Comparison of ENCODE assay signal across 7 mouse cellular contexts in the genomic region with DNA sequence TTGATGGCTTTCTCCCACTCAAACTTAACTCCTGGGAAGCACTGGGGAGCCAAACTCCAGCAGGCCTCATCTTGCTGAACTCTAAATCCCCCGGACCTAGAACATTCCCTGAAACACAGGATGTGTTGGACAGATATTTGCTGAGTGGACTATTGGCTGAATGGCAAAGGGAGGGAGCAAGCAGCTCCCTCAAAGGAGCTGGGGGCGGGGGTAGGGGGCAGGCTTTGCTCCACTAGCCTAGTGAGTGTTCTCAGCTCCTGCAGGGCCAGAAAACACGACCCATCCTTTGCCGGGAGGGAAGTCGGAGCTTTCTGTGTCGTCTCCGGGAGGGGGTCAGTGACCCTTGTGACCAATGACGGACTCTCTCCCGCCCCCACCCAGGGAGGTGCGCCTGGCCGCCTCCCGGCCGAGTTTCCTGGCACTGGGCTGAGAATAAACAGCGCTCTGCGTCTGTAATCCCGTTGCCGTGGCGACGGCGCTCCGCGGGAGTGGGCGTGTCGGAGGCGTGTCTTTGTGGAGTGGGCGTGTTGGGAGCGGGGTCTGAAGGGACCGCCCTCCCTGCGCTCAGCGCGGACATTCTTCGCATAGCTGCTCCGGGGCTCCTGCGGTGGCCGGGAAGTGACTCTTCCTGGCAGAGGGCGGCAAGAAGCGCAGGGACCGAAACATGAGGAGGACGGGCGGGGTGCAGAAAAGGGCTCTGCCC. TPM values are rescaled to one million over a fixed set of nuclear protein-coding genes. Genes with fewer than 3 reads are reported as not detected.
A peak's percentile ranks its signal among the peaks of the same experiment; 100 is the strongest.
DNase-seq lines count a peak whose midpoint lies in the region; ATAC-seq lines count a peak whose summit lies in the region.

No protein-coding gene starts in this region.

- peaks cover 87% of the 10 kb centered on the region for H3K4me1 ChIP-seq in embryonic facial prominence, embryonic 10.5 days
- H3K4me1 ChIP-seq in limb, embryonic 11.5 days (ENCODE audit: control insufficient read depth, insufficient read depth, low read length): peaks cover 58% of the 10 kb centered on the region
- peaks cover 55% of the 10 kb centered on the region for H3K4me1 ChIP-seq in midbrain, embryonic 14.5 days (ENCODE audit: control insufficient read depth, insufficient read depth, low read length)

- WGBS in embryonic facial prominence, embryonic 10.5 days: under 1% methylated on average over 40 of the region's 40 CpGs
- WGBS in limb, embryonic 11.5 days: under 1% methylated on average over 40 of the region's 40 CpGs
- under 1% methylated on average over 40 of the region's 40 CpGs for WGBS in midbrain, embryonic 14.5 days

- H3K4me3 ChIP-seq in embryonic facial prominence, embryonic 10.5 days: peak overlapping the region; percentile 76
- peak overlapping the region; percentile 25 for H3K4me3 ChIP-seq in limb, embryonic 11.5 days (ENCODE audit: low read depth, low read length)
- peak overlapping the region; percentile 34 for H3K4me3 ChIP-seq in midbrain, embryonic 14.5 days (replicated peaks; ENCODE audit: low read depth, low read length)

- peaks cover 59% of the 10 kb centered on the region for H3K27me3 ChIP-seq in embryonic facial prominence, embryonic 10.5 days (replicated peaks; ENCODE audit: low read depth, poor library complexity, severe bottlenecking)
- peaks cover 10% of the 10 kb centered on the region for H3K27me3 ChIP-seq in limb, embryonic 11.5 days (ENCODE audit: control insufficient read depth, insufficient read depth, low read length)
- H3K27me3 ChIP-seq in midbrain, embryonic 14.5 days (ENCODE audit: control insufficient read depth, insufficient read depth, low read length): peaks cover 19% of the 10 kb centered on the region

- no peaks in the 10 kb centered on the region for H3K9me3 ChIP-seq in embryonic facial prominence, embryonic 10.5 days
- no peaks in the 10 kb centered on the region for H3K9me3 ChIP-seq in limb, embryonic 11.5 days (ENCODE audit: control insufficient read depth, low read length)
- no peaks in the 10 kb centered on the region for H3K9me3 ChIP-seq in midbrain, embryonic 14.5 days (ENCODE audit: control insufficient read depth, low read length)

- peak overlapping the region; percentile 89 for H3K27ac ChIP-seq in embryonic facial prominence, embryonic 10.5 days (replicated peaks)
- H3K27ac ChIP-seq in limb, embryonic 11.5 days (replicated peaks; ENCODE audit: low read depth, low read length): peak overlapping the region; percentile 75
- H3K27ac ChIP-seq in midbrain, embryonic 14.5 days (replicated peaks; ENCODE audit: low read depth, low read length): peak overlapping the region; percentile 42; the same call in 1 of the 2 replicates

- H3K9ac ChIP-seq in limb, embryonic 11.5 days (ENCODE audit: low read length): peak overlapping the region; percentile 63
- H3K9ac ChIP-seq in midbrain, embryonic 14.5 days (replicated peaks; ENCODE audit: low read length): no peak overlapping the region; the same call in 1 of the 2 replicates

- peak; percentile 84 for ATAC-seq in limb, embryonic 11.5 days (ENCODE audit: insufficient number of reproducible peaks, low FRiP score, low TSS enrichment, low read depth)
- peak; percentile 90 for ATAC-seq in midbrain, embryonic 14.5 days (ENCODE audit: low FRiP score, low TSS enrichment)

- peaks cover 18% of the 10 kb centered on the region for H3K36me3 ChIP-seq in embryonic facial prominence, embryonic 10.5 days (replicated peaks)
- H3K36me3 ChIP-seq in limb, embryonic 11.5 days (ENCODE audit: control insufficient read depth, insufficient read depth, low read length): no peaks in the 10 kb centered on the region
- H3K36me3 ChIP-seq in midbrain, embryonic 14.5 days (ENCODE audit: control insufficient read depth, insufficient read depth, low read length): no peaks in the 10 kb centered on the region

- H3K4me2 ChIP-seq in limb, embryonic 11.5 days (ENCODE audit: low read depth, severe bottlenecking): peak overlapping the region; percentile 88
- H3K4me2 ChIP-seq in midbrain, embryonic 14.5 days (ENCODE audit: low read length): peak overlapping the region; percentile 68

- DNase-seq in adrenal gland, postnatal 10 days: peak; percentile 100
- peak; percentile 99 for DNase-seq in embryonic facial prominence, embryonic 10.5 days (ENCODE audit: low spot score)
- peak; percentile 100 for DNase-seq in heart, adult 11 months
- DNase-seq in kidney, adult 18-20 months: peak; percentile 100
- peak; percentile 100 for DNase-seq in limb, embryonic 11.5 days (ENCODE audit: low spot score)
- DNase-seq in midbrain, embryonic 14.5 days: peak; percentile 96
- peak; percentile 96 to 98 for DNase-seq in spleen, adult 18-20 months

RNA-seq across cellular contexts. Expression of a gene that starts 6.6 kb away (rescaled TPM):
- 1 to 10 TPM; 5.0 to 9.0 TPM for total RNA-seq in adrenal gland, postnatal 10 days (2021)
- polyA plus RNA-seq in embryonic facial prominence, embryonic 10.5 days (2016; fragmentation: Nextera tagmentation; extraction: Ambion mirVana): 13.6 and 16.7 TPM in 2 replicates
- polyA plus RNA-seq in limb, embryonic 11.5 days (2014; fragmentation: Nextera tagmentation; extraction: Ambion mirVana): 5.4 and 6.7 TPM in 2 replicates
- 4.3 and 7.2 TPM in 2 replicates for polyA plus RNA-seq in midbrain, embryonic 14.5 days (2014; fragmentation: Nextera tagmentation; extraction: Ambion mirVana)

RNA-seq across cellular contexts. Expression of a gene that starts 22.9 kb away (rescaled TPM):
- 10 to 100 TPM; 30.9 to 31.0 TPM for total RNA-seq in adrenal gland, postnatal 10 days (2021)
- 43.5 and 44.6 TPM in 2 replicates for polyA plus RNA-seq in embryonic facial prominence, embryonic 10.5 days (2016; fragmentation: Nextera tagmentation; extraction: Ambion mirVana)
- polyA plus RNA-seq in limb, embryonic 11.5 days (2014; fragmentation: Nextera tagmentation; extraction: Ambion mirVana): 38.4 and 39.3 TPM in 2 replicates
- 47.9 and 51.4 TPM in 2 replicates for polyA plus RNA-seq in midbrain, embryonic 14.5 days (2014; fragmentation: Nextera tagmentation; extraction: Ambion mirVana)

Comparison
In these comparisons a context has a peak if more than half of its experiments do, and no peak if none do; other contexts are left out.
1. Peak in every context shown above with its lines: DNase-seq, ATAC-seq, H3K4me3 ChIP-seq and H3K27ac ChIP-seq.
2. H3K4me3 ChIP-seq: peak in every context shown above with its lines; median percentile 76 in embryonic facial prominence, embryonic 10.5 days; 34 in midbrain, embryonic 14.5 days; 25 in limb, embryonic 11.5 days.